Mouse (Mus musculus) liver, embryonic 18 days (tissue): ENCODE results near the gene Gpr119. TPM values are rescaled to one million over a fixed set of nuclear protein-coding genes. Genes with fewer than 3 reads are reported as not detected.

ENCODE experiments used
- polyA plus RNA-seq: library from polyadenylated mRNA; depleted of rRNA; stranded (reverse); fragments of >200 nt; gene quantifications from 2 replicates; pipeline ENCODE4 v1.2.3, GENCODE M21; 2012; rRNA removed

The Gpr119 gene
- not detected in 2 replicates for polyA plus RNA-seq

GRCm38 (mm10) chrX:48674171-48674570, at the start of gene Gpr119:
Gene Gpr119 (minus strand): TSS chrX:48674478.

GRCm38 (mm10) chrX:48694864-48695371, 20.6 kb upstream of the Gpr119 start, which contains the start of gene Rbmx2:
Gene Rbmx2 (plus strand): TSS chrX:48695004.

GRCm38 (mm10) chrX:48623379-48624053, 50.8 kb downstream of the Gpr119 start, which contains the start of gene Slc25a14:
Gene Slc25a14 (plus strand): TSS chrX:48623413.

Other genes with a start within 250 kb of the Gpr119 start
- 4.6 and 5.6 TPM in 2 replicates for gene Elf4, start 211.3 kb downstream of the Gpr119 start, polyA plus RNA-seq
- gene Aifm1, start 160.9 kb downstream of the Gpr119 start, polyA plus RNA-seq = 52.1 and 52.5 TPM in 2 replicates
- 0.26 and 0.29 TPM in 2 replicates for gene Rab33a, start 155.2 kb downstream of the Gpr119 start, polyA plus RNA-seq
- 4.6 and 4.9 TPM in 2 replicates for gene Zfp280c, start 80.0 kb downstream of the Gpr119 start, polyA plus RNA-seq
- 2.1 and 2.5 TPM in 2 replicates for gene Slc25a14, start 51.1 kb downstream of the Gpr119 start, polyA plus RNA-seq
- gene Rbmx2, start 20.5 kb upstream of the Gpr119 start, polyA plus RNA-seq = 4.9 TPM in 2 replicates
- gene Gm595, start 203.2 kb upstream of the Gpr119 start, polyA plus RNA-seq = 0.05 and 0.06 TPM in 2 replicates